Mouse (Mus musculus) neural tube, embryonic 12.5 days (tissue): ENCODE data around the gene Slc4a3. TPM values are rescaled to one million over a fixed set of nuclear protein-coding genes. Genes with fewer than 3 reads are reported as not detected.

ENCODE experiments used
- ATAC-seq: fragments of 200-750 bp; cut with Nextera tagmentation; 2 replicates; pipeline ENCODE4 v1.8.0; 2017; ENCODE audit warnings: low read depth, mild to moderate bottlenecking, moderate TSS enrichment, moderate library complexity; ENCODE audit not compliant: low FRiP score
- H3K27ac ChIP-seq: fragments of 300-500 bp; sonication (generic); 2 replicates; pipeline ENCODE4 v1.5.1; 2016
- H3K27me3 ChIP-seq: fragments of 300-500 bp; sonication (generic); replicated peaks from 2 replicates; pipeline ENCODE4 v1.6.1; 2016; ENCODE audit warnings: mild to moderate bottlenecking
- H3K36me3 ChIP-seq: fragments of 300-500 bp; sonication (generic); 2 replicates; pipeline ENCODE4 v1.6.1; 2016; ENCODE audit warnings: mild to moderate bottlenecking
- H3K4me1 ChIP-seq: fragments of 300-500 bp; sonication (generic); 2 replicates; pipeline ENCODE4 v1.6.1; 2016
- H3K4me2 ChIP-seq: fragments of 300-500 bp; sonication (generic); replicated peaks from 2 replicates; pipeline ENCODE4 v1.6.1; 2016; ENCODE audit warnings: mild to moderate bottlenecking
- H3K4me3 ChIP-seq: fragments of 300-500 bp; sonication (generic); 2 replicates; pipeline ENCODE4 v1.5.1; 2016
- H3K9ac ChIP-seq: fragments of 300-500 bp; sonication (generic); 2 replicates; pipeline ENCODE4 v1.6.1; 2016; ENCODE audit warnings: mild to moderate bottlenecking
- H3K9me3 ChIP-seq: fragments of 300-500 bp; sonication (generic); 2 replicates; pipeline ENCODE4 v1.6.1; 2016; ENCODE audit warnings: mild to moderate bottlenecking
- WGBS: fragments of 180-500 bp; shearing (Covaris S2); methylation state at CpG from one replicate; pipeline ENCODE4 v1.1.7; 2016; 5-methylcytosine and 5-hydroxymethylcytosine counted together
- polyA plus RNA-seq: library from polyadenylated mRNA; unstranded; fragments of >200 nt; fragmentation: Nextera tagmentation; extraction: Ambion mirVana; gene quantifications from 2 replicates; pipeline ENCODE4 v1.2.1, GENCODE M21; 2016

Slc4a3 gene
- polyA plus RNA-seq, 1 experiment from 2014 or later, result 30.6 TPM

GRCm38 (mm10) chr1:75555680-75556079 is 9.6 kb downstream of the Slc4a3 start:
- Histone ChIP-seq H3K9ac (no peak overlapping the region), H3K36me3 (peaks cover 65% of the 10 kb centered on the region), H3K4me3 (no peak overlapping the region), H3K4me2 (no peak overlapping the region), H3K9me3 (no peaks in the 10 kb centered on the region), H3K4me1 (peaks cover 4% of the 10 kb centered on the region), H3K27ac (no peak overlapping the region), H3K27me3 (no peaks in the 10 kb centered on the region)
- no peak for ATAC-seq
- WGBS, result 87% methylated on average over 7 of the region's 7 CpGs

GRCm38 (mm10) chr1:75556143-75556781 is 10.2 kb downstream of the Slc4a3 start:
- H3K9ac ChIP-seq, result no peak overlapping the region
- 92% methylated on average over 9 of the region's 9 CpGs for WGBS
- no peak overlapping the region for H3K4me3 ChIP-seq
- ATAC-seq, result no peak
- H3K27me3 ChIP-seq, result no peaks in the 10 kb centered on the region
- peaks cover 60% of the 10 kb centered on the region for H3K36me3 ChIP-seq
- H3K4me1 ChIP-seq, result peaks cover 9% of the 10 kb centered on the region
- H3K4me2 ChIP-seq, result no peak overlapping the region
- no peak overlapping the region for H3K27ac ChIP-seq
- no peaks in the 10 kb centered on the region for H3K9me3 ChIP-seq

DNA sequence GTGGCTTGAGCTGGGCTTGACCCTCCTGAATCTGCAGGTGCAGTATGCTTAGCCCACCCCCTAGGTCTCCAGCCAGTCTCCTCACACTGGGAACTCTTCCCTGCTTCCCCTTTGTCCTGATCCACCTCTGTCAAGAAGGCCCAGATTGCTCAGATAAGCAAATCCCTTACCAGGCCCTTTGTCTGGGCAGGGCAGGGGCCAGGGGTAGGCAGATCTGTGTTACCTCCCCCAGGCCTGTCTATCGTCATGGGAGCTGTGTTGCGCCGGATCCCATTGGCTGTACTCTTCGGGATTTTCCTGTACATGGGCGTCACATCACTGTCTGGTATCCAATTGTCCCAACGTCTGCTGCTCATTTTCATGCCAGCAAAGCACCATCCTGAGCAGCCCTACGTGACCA is 11.0 kb downstream of the Slc4a3 start:
- Histone ChIP-seq H3K9me3 (no peaks in the 10 kb centered on the region), H3K4me2 (no peak overlapping the region), H3K36me3 (peaks cover 52% of the 10 kb centered on the region), H3K9ac (no peak overlapping the region), H3K27me3 (no peaks in the 10 kb centered on the region), H3K4me1 (peaks cover 9% of the 10 kb centered on the region), H3K4me3 (no peak overlapping the region), H3K27ac (no peak overlapping the region)
- WGBS, result 89% methylated on average over 7 of the region's 7 CpGs
- no peak for ATAC-seq

DNA sequence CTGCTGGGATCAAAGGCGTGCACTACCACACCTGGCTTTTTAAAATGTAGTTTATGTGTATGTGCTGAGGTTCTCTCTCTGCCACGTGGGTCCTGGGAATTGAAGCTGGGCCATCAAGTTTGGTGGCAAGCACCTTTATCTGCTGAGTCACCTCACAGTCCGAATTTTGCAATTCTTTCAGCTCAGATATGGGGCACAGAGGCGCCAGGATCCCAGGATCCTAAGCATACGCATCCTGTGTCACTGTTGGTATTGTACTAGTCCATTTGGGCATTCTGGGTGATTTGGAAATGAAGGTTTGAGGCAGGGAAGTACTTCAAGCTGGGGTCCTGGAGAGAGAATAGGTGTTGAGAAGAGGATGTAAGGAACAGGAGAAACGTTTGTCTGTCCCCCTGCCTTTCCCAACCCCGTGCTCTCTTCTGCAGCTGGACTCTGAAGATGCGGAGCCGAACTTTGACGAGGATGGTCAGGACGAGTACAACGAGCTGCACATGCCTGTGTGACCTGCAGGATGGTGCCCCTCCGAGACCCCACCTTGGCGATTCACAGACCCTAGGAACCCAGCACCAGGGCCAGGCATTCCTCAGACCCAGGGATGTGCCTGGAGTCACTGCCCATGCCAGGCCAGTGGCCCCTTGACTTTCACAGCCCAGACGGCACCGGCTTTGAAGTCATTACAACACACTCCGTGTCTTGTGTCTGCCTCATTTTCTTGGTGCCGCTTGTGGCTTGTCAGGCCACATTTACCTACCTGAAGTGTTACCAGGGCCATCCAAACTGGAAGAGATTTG is 12.5 kb downstream of the Slc4a3 start:
- Histone ChIP-seq H3K9ac (no peak overlapping the region), H3K4me3 (no peak overlapping the region), H3K36me3 (peaks cover 37% of the 10 kb centered on the region)

DNA sequence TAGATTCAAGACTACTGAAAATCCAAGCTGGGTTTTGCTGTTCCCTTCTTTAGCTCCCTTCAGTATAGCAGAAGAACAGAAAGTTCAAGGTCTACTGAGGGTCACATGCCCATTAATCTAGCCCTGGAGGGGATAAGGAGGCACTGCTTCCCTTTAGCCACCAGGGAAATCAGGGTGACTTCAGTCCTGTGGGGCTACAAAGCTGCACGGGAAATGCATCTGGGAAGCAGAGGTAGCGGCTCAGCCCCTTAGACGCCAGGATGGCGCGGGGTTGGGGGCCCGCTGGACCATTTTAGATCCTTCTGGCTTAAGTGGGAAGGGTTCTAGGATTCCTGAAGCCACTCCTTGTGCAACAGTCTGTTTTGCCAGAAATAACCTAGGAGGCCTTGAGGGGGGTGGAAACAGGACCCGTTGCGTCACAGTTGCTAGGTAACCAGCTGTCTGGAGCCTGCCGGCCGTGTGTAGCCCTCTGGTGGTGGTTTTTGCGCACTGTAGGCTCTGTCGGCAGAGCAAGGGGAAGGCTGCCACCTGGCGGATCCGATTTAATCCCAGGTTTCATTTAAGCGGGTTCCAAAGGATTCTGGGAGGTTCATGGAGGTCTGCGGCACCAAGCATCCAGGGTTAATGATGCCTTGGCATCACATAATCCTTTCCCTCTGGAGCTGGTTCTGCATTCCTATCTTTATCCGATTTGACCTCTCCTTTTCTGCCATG is 13.3 kb downstream of the Slc4a3 start:
- no peak overlapping the region for H3K9ac ChIP-seq
- H3K9me3 ChIP-seq, result no peaks in the 10 kb centered on the region
- H3K27ac ChIP-seq, result no peak overlapping the region
- peak; percentile 88 for ATAC-seq
- peaks cover 9% of the 10 kb centered on the region for H3K4me1 ChIP-seq
- no peak overlapping the region for H3K4me3 ChIP-seq
- peak overlapping the region; percentile 47 for H3K4me2 ChIP-seq
- 13% methylated on average over 17 of the region's 17 CpGs for WGBS
- H3K27me3 ChIP-seq, result no peaks in the 10 kb centered on the region
- peaks cover 29% of the 10 kb centered on the region for H3K36me3 ChIP-seq

More for the DNA sequence above, 12.5 kb downstream of the Slc4a3 start:
- Histone ChIP-seq H3K4me1 (peaks cover 9% of the 10 kb centered on the region), H3K27ac (no peak overlapping the region), H3K4me2 (0 out of 2 replicates have a peak overlapping the region, but pooled peaks have one; percentile 47), H3K27me3 (no peaks in the 10 kb centered on the region), H3K9me3 (no peaks in the 10 kb centered on the region)
- ATAC-seq, result no peak
- WGBS, result 90% methylated on average over 18 of the region's 18 CpGs

DNA sequence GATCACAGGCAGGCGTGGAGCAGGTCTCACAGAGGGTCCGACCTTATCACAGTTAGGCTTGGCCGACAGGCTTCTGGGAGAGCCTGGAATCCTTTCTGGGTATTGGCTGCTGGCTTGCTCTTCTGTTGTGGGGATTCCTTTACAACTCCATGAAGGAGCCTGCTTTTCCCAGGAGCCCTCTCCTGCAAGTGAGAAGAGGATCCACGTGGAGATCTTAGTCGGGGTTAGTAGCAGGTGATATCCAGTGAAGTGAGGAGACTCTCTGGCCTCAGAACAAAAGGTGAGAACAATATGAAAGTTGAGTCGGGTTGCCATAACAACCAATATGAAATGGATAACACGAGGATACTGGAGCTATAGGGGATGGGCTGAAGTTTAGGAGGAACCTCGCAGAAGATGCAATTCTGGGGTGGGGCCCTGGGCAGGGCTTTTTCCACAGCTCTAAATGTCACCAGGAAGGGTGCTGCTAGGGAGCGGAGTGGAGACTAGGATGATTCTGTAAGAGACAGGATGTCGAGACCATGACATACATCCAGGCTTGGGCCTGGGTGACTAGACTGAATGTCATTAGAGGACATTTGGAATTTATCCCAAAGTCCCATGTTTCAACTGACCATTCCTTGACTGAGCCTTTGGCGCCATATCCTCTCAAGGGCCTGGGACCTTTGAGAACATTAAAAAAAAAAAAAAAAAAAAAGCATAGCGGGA is 14.3 kb downstream of the Slc4a3 start:
- Histone ChIP-seq H3K4me3 (no peak overlapping the region), H3K4me1 (peaks cover 9% of the 10 kb centered on the region), H3K27me3 (no peaks in the 10 kb centered on the region), H3K4me2 (no peak overlapping the region), H3K9ac (no peak overlapping the region), H3K9me3 (no peaks in the 10 kb centered on the region), H3K36me3 (peaks cover 19% of the 10 kb centered on the region), H3K27ac (no peak overlapping the region)
- ATAC-seq, result 0 out of 2 replicates have a peak, but pooled peaks have one; percentile 22
- WGBS, result 83% methylated on average over 12 of the region's 12 CpGs

DNA sequence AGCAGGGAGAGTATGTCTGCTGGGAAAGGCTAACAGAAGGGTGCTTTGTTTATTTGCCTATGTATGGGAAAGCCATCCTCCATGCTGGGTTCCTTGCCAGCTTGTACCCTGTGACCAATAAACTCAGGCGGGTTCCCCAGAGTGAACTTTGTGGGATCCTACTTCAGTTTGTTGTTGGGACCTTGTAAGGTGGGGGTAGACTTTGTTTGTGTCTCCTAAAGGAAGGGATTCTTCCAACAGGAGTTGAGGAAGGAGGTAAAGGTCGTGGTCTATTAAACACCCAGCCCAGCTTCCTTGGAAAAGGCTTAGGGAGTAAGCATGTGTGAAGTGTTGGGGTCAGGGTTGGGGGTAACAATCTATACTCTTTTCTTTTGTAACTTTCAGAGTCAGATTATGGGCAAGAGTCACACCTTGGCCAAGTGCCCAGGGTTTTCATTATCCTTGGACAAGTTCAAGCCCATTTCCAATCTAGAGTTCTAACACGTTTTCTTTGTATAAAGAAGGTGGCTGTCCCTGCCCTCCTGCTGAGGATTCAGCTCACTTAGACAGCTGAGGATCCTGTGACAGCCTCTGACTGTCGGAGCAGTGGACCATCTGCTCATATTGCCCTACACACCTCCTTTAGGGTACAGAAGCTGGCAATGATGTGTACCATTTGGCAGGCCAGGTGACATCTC is 15.3 kb downstream of the Slc4a3 start:
- no peak overlapping the region for H3K27ac ChIP-seq
- H3K27me3 ChIP-seq, result no peaks in the 10 kb centered on the region
- H3K4me2 ChIP-seq, result no peak overlapping the region
- WGBS, result 54% methylated on average over 4 of the region's 4 CpGs
- no peak for ATAC-seq
- H3K4me1 ChIP-seq, result peaks cover 9% of the 10 kb centered on the region
- no peak overlapping the region for H3K9ac ChIP-seq
- H3K4me3 ChIP-seq, result no peak overlapping the region
- no peaks in the 10 kb centered on the region for H3K9me3 ChIP-seq
- peaks cover 14% of the 10 kb centered on the region; the same call in 1 of the 2 replicates for H3K36me3 ChIP-seq

DNA sequence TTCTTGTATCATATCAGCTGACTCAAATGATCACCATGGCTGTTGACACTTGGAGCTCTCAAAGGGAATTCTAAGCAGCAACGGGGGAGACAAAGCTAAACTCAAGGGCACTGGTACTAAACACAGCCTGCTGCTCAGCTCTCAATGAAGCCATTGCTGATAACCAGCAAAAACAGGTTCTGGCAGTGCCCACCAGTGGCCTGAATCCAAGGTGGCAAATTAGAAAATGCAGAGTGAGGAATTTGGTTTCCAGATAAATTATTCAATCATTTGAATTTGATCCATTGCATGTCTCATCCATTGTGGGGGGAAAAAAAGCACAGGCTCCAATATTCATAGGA is 15.8 kb downstream of the Slc4a3 start:
- Histone ChIP-seq H3K4me3 (no peak overlapping the region), H3K36me3 (peaks cover 9% of the 10 kb centered on the region; the same call in 1 of the 2 replicates), H3K4me1 (peaks cover 9% of the 10 kb centered on the region), H3K27ac (no peak overlapping the region), H3K9me3 (no peaks in the 10 kb centered on the region), H3K27me3 (no peaks in the 10 kb centered on the region), H3K9ac (no peak overlapping the region), H3K4me2 (no peak overlapping the region)
- WGBS, result 87% methylated on average over 1 of the region's 1 CpGs
- ATAC-seq, result no peak

DNA sequence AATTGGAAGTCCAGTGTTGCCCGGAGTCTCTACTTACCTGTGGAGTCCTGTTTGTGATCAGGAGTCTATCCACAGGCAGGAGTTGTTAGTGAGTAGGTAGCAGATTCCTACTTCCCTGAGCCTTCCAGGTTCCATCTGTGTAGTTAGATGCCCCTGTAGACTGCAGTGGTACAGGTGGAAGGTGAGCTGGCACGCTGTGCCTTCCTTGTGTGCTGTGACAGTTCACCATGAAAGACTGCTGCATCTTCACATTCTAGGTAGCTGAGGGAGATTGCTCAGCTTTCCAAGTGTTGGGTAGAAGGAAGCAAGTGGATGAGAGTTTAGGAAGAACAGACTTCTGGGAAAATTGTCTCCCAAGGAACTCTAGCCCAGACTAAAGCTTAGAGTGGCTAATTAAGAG is 18.0 kb downstream of the Slc4a3 start:
- H3K9me3 ChIP-seq, result no peaks in the 10 kb centered on the region
- H3K4me1 ChIP-seq, result peaks cover 9% of the 10 kb centered on the region
- WGBS, result 94% methylated on average over 2 of the region's 2 CpGs
- H3K4me3 ChIP-seq, result no peak overlapping the region
- no peaks in the 10 kb centered on the region for H3K36me3 ChIP-seq
- no peak overlapping the region for H3K27ac ChIP-seq
- ATAC-seq, result no peak
- no peaks in the 10 kb centered on the region for H3K27me3 ChIP-seq
- H3K9ac ChIP-seq, result no peak overlapping the region
- no peak overlapping the region for H3K4me2 ChIP-seq

DNA sequence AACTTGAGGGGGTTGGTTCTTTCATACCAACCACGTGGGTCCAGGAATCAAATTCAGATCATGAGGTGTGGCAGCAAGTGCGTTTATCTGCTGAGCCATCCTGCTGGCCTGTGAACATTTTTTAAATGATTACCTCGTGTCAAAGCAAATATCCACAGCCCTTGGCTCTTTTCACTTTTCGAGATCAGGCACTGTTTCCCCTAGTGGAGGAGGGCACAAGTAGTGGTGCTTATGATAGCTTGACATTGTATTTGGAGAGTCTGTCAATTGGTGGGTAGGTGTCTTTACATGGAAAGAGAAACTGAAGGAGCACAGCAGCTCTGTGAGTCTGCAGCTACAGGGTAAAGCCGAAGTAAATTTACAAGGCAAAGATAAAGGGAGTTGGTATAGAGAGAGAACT is 18.9 kb downstream of the Slc4a3 start:
- no peaks in the 10 kb centered on the region for H3K9me3 ChIP-seq
- no peaks in the 10 kb centered on the region for H3K36me3 ChIP-seq
- 77% methylated on average over 5 of the region's 5 CpGs for WGBS
- H3K27ac ChIP-seq, result no peak overlapping the region
- 0 out of 2 replicates have a peak, but pooled peaks cover 5% of the 10 kb centered on the region for H3K4me1 ChIP-seq
- H3K27me3 ChIP-seq, result no peaks in the 10 kb centered on the region
- no peak for ATAC-seq
- no peak overlapping the region for H3K4me3 ChIP-seq
- H3K4me2 ChIP-seq, result no peak overlapping the region
- H3K9ac ChIP-seq, result no peak overlapping the region

DNA sequence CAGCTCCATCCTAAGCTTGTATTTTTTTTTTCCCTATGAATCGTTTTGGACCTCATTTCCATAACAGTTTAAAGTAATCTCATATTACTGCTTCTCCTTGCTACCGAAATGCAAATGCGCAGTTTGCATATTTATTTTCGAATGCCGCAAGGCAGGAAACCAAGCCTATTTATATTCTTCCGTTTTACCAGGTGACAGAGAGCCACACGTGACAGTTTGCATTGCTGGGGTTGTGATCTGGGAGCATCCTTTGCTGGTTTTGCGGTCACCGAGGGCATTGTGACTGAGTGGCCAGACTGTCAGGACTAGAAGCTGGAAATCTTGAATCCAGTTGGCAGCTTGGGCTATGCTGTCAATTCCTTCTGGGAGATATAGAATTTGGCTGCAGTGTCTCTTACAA is 19.6 kb downstream of the Slc4a3 start:
- H3K9me3 ChIP-seq, result no peaks in the 10 kb centered on the region
- no peaks in the 10 kb centered on the region for H3K27me3 ChIP-seq
- H3K9ac ChIP-seq, result no peak overlapping the region
- 0 out of 2 replicates have a peak, but pooled peaks cover 5% of the 10 kb centered on the region for H3K4me1 ChIP-seq
- no peak overlapping the region for H3K4me2 ChIP-seq
- ATAC-seq, result no peak
- 70% methylated on average over 9 of the region's 9 CpGs for WGBS
- no peaks in the 10 kb centered on the region for H3K36me3 ChIP-seq
- H3K27ac ChIP-seq, result no peak overlapping the region
- H3K4me3 ChIP-seq, result no peak overlapping the region
